Mouse (Mus musculus) stomach, embryonic 16.5 days (tissue): ENCODE measurements at regions not wholly inside any gene's neighbourhood (a gene's known extent, or its start where the extent isn't known, plus 50 kb on each side); places are given as distances from the start of the nearest gene placed in this dataset.

Experiments
- ATAC-seq: fragments of 200-750 bp; cut with Nextera tagmentation; 2 replicates; pipeline ENCODE4 v1.8.0; 2017; ENCODE audit warnings: moderate number of reproducible peaks, moderate TSS enrichment; ENCODE audit not compliant: insufficient read depth, low FRiP score
- H3K27ac ChIP-seq: fragments of 300-500 bp; sonication (generic); 2 replicates; pipeline ENCODE4 v1.5.1; 2014; ENCODE audit warnings: low read length
- H3K27me3 ChIP-seq: fragments of 300-500 bp; sonication (generic); 2 replicates; pipeline ENCODE4 v1.6.1; 2014; ENCODE audit warnings: low read length, control low read depth, mixed read lengths; ENCODE audit not compliant: control insufficient read depth, insufficient read depth
- H3K36me3 ChIP-seq: fragments of 300-500 bp; sonication (generic); 2 replicates; pipeline ENCODE4 v1.6.1; 2014; ENCODE audit warnings: low read length; ENCODE audit not compliant: control insufficient read depth, insufficient read depth
- H3K4me1 ChIP-seq: fragments of 300-500 bp; sonication (generic); 2 replicates; pipeline ENCODE4 v1.6.1; 2014; ENCODE audit warnings: low read length, control low read depth, mixed read lengths; ENCODE audit not compliant: control insufficient read depth, insufficient read depth
- H3K4me2 ChIP-seq: fragments of 300-500 bp; sonication (generic); 2 replicates; pipeline ENCODE4 v1.6.1; 2014; ENCODE audit warnings: low read depth, low read length, mixed read lengths
- H3K4me3 ChIP-seq: fragments of 300-500 bp; sonication (generic); replicated peaks from 2 replicates; pipeline ENCODE4 v1.5.1; 2014; ENCODE audit warnings: mild to moderate bottlenecking, low read length
- H3K9ac ChIP-seq: fragments of 300-500 bp; sonication (generic); 2 replicates; pipeline ENCODE4 v1.6.1; 2014; ENCODE audit warnings: low read length
- H3K9me3 ChIP-seq: fragments of 300-500 bp; sonication (generic); replicated peaks from 2 replicates; pipeline ENCODE4 v1.6.1; 2016; ENCODE audit warnings: low read length, control low read depth; ENCODE audit not compliant: control insufficient read depth
- WGBS: fragments of 180-500 bp; shearing (Covaris S2); extraction: QIAGEN DNeasy Blood & Tissue Kit; methylation state at CpG from one replicate; pipeline ENCODE4 v1.1.7; 2014; 5-methylcytosine and 5-hydroxymethylcytosine counted together

DNA sequence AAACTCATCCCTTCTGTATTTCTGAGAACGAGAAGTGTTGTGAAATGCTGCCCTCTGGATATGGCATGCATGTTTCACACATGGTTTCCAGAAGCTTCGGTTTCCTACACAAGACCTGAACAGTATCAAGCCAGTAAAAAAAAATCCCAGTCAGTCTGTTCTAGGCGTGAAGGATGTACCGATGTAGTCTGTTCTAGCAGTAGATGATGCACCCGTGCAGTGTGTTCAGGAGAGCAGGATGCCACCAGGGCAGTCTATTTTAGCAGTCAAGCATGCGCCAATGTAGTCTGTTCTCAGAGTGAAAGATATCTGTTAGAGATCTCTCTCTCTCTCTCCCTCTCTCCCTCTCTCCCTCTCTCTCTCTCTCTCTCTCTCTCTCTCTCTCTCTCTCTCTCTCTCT, 162.0 kb downstream of the 4930544G11Rik start:
- no peak for ATAC-seq
- H3K4me3 ChIP-seq, result no peak overlapping the region
- H3K9me3 ChIP-seq, result no peaks in the 10 kb centered on the region
- WGBS, result 85% methylated on average over 6 of the region's 6 CpGs
- no peak overlapping the region for H3K27ac ChIP-seq
- no peaks in the 10 kb centered on the region for H3K36me3 ChIP-seq
- no peaks in the 10 kb centered on the region for H3K27me3 ChIP-seq
- H3K4me2 ChIP-seq, result no peak overlapping the region
- no peak overlapping the region for H3K9ac ChIP-seq
- no peaks in the 10 kb centered on the region for H3K4me1 ChIP-seq

DNA sequence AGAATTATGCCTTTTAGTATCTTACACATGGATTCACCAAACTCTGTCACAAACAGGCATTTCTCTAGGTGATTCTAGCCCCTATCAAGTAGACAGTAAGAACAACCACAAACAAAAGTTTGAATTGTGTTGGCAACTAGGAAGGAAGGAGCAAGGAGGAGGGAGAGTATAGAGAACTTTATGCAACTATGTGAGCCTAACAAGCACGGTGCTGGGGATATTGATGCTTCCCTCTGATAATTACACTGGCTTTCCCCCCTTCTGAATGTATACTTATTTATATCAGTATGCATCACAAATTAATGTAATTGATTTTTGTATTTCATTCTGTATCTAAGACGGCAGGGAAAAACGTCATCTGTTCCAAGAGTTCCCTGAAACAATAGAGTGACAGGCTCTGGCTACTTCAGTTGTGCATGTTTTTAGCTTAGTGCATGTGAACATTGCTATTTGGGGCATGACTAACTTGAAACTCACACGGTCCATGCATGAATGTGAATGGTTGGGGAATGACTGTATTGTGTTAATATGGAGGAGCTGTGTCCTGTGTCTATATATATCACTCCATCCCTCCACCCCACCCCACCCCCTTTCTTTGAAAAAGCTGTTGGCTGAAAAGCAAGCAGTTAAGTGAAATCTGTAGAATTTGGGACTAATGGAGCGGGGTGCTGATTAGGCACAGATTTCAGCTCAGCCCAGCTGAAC, 169.2 kb downstream of the 4930544G11Rik start:
- ATAC-seq, result no peak
- 82% methylated on average over 5 of the region's 5 CpGs for WGBS

DNA sequence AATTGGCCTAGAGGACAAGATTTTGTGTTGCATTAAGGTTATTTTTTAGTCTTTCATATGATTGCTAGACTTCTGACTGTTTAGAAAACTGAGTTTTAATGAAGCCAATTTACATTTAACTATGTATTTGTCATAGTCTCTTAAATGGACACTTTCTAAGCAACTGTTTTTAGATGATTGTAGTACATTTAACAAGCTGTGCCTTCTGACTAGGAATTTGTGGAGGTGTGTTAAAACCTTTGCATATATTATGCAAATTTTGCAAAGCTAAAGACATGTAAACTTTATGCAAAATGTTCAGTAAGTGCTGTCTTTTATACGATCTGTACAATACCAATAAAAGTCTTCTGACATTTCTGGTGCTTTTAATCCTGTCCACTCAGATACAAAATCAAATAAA, 171.9 kb downstream of the 4930544G11Rik start:
- H3K4me1 ChIP-seq, result no peaks in the 10 kb centered on the region
- no peak overlapping the region for H3K4me3 ChIP-seq
- 53% methylated on average over 1 of the region's 1 CpGs for WGBS
- H3K27me3 ChIP-seq, result no peaks in the 10 kb centered on the region
- no peak overlapping the region for H3K9ac ChIP-seq
- no peaks in the 10 kb centered on the region for H3K36me3 ChIP-seq
- no peak overlapping the region for H3K27ac ChIP-seq
- H3K4me2 ChIP-seq, result no peak overlapping the region
- ATAC-seq, result no peak
- H3K9me3 ChIP-seq, result no peaks in the 10 kb centered on the region

More for the DNA sequence above, 169.2 kb downstream of the 4930544G11Rik start:
- Histone ChIP-seq H3K9ac (no peak overlapping the region), H3K4me2 (no peak overlapping the region), H3K36me3 (no peaks in the 10 kb centered on the region), H3K4me1 (no peaks in the 10 kb centered on the region), H3K4me3 (no peak overlapping the region), H3K9me3 (no peaks in the 10 kb centered on the region), H3K27ac (no peak overlapping the region), H3K27me3 (no peaks in the 10 kb centered on the region)

DNA sequence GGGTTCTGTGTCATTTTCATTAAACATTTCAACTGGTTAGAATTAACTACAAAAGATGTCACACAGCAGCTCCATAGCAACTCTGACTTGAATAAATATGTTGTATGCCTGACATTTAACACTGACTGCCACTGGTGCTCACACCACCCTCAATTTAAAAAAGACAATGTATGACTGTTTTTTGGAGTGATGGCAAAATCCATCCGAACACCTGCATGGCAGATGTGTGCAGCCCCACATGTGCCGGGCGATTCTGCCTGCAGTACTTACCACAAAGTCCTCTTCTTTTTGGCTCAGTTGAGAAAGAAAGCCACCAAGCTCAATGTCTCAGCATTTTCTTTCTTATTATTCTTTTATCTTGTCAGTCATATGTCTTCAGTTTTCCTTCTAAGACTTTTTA, 199.4 kb downstream of the 4930544G11Rik start:
- WGBS, result 80% methylated on average over 3 of the region's 3 CpGs
- no peaks in the 10 kb centered on the region for H3K9me3 ChIP-seq
- H3K4me3 ChIP-seq, result no peak overlapping the region
- H3K27ac ChIP-seq, result no peak overlapping the region
- H3K9ac ChIP-seq, result no peak overlapping the region
- no peaks in the 10 kb centered on the region for H3K27me3 ChIP-seq
- H3K36me3 ChIP-seq, result no peaks in the 10 kb centered on the region
- H3K4me1 ChIP-seq, result no peaks in the 10 kb centered on the region
- no peak for ATAC-seq
- no peak overlapping the region for H3K4me2 ChIP-seq

DNA sequence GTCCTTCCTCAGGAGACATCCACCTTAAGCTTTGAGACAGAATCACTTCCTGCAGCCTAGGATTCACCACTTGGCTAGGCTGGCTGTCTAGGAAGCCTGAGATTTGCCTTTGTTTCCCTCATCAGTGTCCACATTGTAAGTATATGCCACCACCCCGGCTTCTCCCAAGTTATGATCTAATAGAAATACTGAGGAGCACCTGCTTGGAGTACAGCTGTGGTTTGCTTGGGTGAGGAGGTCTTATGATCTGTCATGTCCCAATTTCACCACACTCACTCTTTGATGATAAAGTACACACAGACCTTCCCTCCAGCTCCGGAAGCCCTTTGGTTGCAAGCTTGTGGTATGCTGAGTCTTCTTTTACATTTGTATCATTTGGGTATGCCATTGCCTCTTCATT, 202.4 kb downstream of the 4930544G11Rik start:
- no peaks in the 10 kb centered on the region for H3K36me3 ChIP-seq
- ATAC-seq, result no peak
- H3K27me3 ChIP-seq, result no peaks in the 10 kb centered on the region
- H3K4me3 ChIP-seq, result no peak overlapping the region
- no peak overlapping the region for H3K4me2 ChIP-seq
- no peaks in the 10 kb centered on the region for H3K9me3 ChIP-seq
- H3K4me1 ChIP-seq, result no peaks in the 10 kb centered on the region
- H3K9ac ChIP-seq, result no peak overlapping the region
- H3K27ac ChIP-seq, result no peak overlapping the region
- 80% methylated on average over 2 of the region's 2 CpGs for WGBS

DNA sequence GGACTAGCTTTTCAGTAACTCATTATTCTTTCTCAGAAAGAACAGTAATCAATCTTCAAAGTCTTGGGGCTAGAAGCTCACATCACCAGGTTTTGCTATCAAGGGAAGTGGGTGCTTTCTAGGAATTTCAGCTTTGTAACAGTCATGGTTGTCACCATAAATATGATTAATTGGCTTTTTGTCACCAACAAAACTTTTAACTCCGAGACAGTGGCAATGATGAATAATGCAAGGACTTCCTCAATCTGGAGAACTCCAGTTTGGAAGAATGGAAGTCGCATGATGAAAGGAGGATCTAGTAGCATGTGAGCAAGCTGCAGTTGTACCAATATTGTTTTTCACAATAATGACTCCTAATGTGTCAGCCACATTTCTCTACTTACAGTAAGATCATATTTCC, 208.4 kb downstream of the 4930544G11Rik start:
- Histone ChIP-seq H3K9me3 (no peaks in the 10 kb centered on the region), H3K9ac (no peak overlapping the region), H3K4me3 (no peak overlapping the region), H3K36me3 (no peaks in the 10 kb centered on the region), H3K27me3 (no peaks in the 10 kb centered on the region), H3K4me1 (no peaks in the 10 kb centered on the region), H3K4me2 (no peak overlapping the region), H3K27ac (no peak overlapping the region)
- WGBS, result 33% methylated on average over 2 of the region's 2 CpGs
- no peak for ATAC-seq

DNA sequence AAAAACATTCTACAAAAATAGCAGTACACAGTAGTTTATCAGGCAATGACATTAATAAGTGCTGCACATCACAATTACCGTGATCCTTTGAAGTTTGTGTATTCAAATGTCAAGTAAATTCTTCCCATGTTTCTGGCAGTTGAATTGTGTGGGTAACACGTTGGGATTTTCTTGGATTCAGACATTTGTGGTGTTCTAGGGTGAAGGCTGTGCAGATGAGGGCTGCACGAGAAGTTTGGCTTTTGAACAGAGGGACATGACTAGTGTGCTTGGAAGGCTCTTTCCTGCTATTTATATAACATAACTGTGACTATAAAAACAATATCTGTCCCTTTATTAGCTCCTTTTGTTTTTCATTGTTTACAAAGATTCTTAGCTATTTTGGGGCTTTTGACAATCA, 216.5 kb downstream of the 4930544G11Rik start:
- no peak for ATAC-seq
- H3K4me1 ChIP-seq, result no peaks in the 10 kb centered on the region
- H3K9ac ChIP-seq, result no peak overlapping the region

DNA sequence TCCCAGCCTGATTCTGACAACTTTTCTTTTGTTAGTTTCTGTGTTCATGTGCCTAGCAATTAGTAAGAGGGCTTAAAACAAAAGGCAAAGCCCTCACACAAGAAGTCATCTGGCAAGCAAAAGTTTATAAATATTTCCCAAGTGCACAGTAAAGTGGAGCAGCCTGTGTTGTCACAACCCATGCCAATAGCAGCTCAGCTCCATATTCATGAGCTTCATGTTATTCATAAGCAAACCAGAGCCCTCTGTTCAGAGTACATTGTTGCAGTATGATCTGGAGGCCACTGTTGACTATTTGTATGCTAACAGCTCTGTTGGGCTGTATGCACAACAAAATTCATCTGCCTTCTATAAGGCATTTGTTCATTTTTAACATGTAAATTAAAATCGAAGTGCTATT, 245.6 kb downstream of the 4930544G11Rik start:
- no peaks in the 10 kb centered on the region for H3K36me3 ChIP-seq
- 84% methylated on average over 1 of the region's 1 CpGs for WGBS
- no peaks in the 10 kb centered on the region for H3K27me3 ChIP-seq
- ATAC-seq, result no peak
- no peaks in the 10 kb centered on the region for H3K9me3 ChIP-seq
- H3K4me1 ChIP-seq, result peaks cover 4% of the 10 kb centered on the region; the same call in 1 of the 2 replicates
- no peak overlapping the region for H3K9ac ChIP-seq
- H3K4me3 ChIP-seq, result no peak overlapping the region
- no peak overlapping the region for H3K27ac ChIP-seq
- no peak overlapping the region for H3K4me2 ChIP-seq

More for the DNA sequence above, 216.5 kb downstream of the 4930544G11Rik start:
- H3K4me2 ChIP-seq, result no peak overlapping the region
- H3K36me3 ChIP-seq, result no peaks in the 10 kb centered on the region
- H3K9me3 ChIP-seq, result no peaks in the 10 kb centered on the region
- no peaks in the 10 kb centered on the region for H3K27me3 ChIP-seq
- H3K27ac ChIP-seq, result no peak overlapping the region
- WGBS, result 54% methylated on average over 3 of the region's 3 CpGs
- H3K4me3 ChIP-seq, result no peak overlapping the region

DNA sequence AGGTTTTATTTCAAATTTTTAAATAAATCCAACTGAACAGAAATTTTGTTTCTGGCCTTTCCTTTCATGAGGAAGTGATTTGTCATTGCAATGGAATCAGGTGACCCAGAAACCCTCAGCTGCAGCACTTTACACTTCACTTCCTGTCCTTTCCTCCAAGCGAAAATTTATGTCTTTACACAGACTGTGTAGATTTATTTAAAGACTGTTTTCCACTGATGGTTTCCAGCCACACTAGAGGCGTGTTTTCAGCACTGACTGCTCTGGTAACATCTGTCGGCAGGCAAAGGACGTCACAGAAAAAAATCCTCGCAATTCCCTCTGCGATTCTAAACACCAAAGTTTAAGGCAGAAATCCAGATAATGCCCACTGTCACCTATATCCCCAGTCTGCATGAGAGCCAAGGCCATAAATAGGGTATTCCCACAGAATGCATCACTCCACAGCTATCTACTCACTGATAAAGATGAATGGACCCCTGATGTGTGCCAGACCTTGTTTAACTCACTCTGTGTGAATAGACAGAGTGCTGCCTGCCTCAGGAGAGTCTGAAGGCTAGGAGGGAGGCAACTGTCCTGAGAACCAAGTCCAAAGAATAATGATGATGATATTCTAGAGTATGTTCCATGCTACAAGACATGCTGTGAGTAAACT, 247.9 kb downstream of the 4930544G11Rik start:
- Histone ChIP-seq H3K9ac (no peak overlapping the region), H3K27me3 (no peaks in the 10 kb centered on the region), H3K4me1 (peaks cover 4% of the 10 kb centered on the region; the same call in 1 of the 2 replicates), H3K9me3 (no peaks in the 10 kb centered on the region), H3K36me3 (no peaks in the 10 kb centered on the region), H3K27ac (peak overlapping the region; percentile 25; the same call in 1 of the 2 replicates), H3K4me2 (peak overlapping the region; percentile 14; the same call in 1 of the 2 replicates), H3K4me3 (no peak overlapping the region)
- peak; percentile 62; the same call in 1 of the 2 replicates for ATAC-seq
- WGBS, result 26% methylated on average over 6 of the region's 6 CpGs
